Mouse (Mus musculus) ES-E14 (cell line): ENCODE data around the gene Diras1. TPM values are rescaled to one million over a fixed set of nuclear protein-coding genes. Genes with fewer than 3 reads are reported as not detected.

Experiments
- DNase-seq: peaks from one replicate; pipeline ENCODE4 v3.0.0-alpha.2; 2013; ENCODE audit warnings: low read depth, low spot score
- H3K27ac ChIP-seq: 2 replicates; pipeline ENCODE4 v1.5.1; 2012; ENCODE audit warnings: low read depth, mild to moderate bottlenecking, low read length, moderate library complexity, mixed read lengths; ENCODE audit not compliant: poor library complexity, insufficient read depth, severe bottlenecking
- H3K36me3 ChIP-seq: 2 replicates; pipeline ENCODE4 v1.6.1; 2012; ENCODE audit warnings: mild to moderate bottlenecking, low read length, moderate library complexity, mixed read lengths; ENCODE audit not compliant: control insufficient read depth, poor library complexity, insufficient read depth, severe bottlenecking
- H3K4me1 ChIP-seq, 2 experiments: fragments of 150-350 bp in 1 of 2; sonication (generic) in 1 of 2; 2 replicates each; pipeline ENCODE4 v1.6.1; 2012; ENCODE audit warnings: low read length in 2 of 2, mild to moderate bottlenecking in 1 of 2, mixed read lengths in 1 of 2; ENCODE audit not compliant: control insufficient read depth in 2 of 2, insufficient read depth in 2 of 2, poor library complexity in 1 of 2
- H3K4me3 ChIP-seq, 2 experiments: fragments of 150-350 bp in 1 of 2; sonication (generic) in 1 of 2; 2 replicates each; pipeline ENCODE4 v1.5.1; 2012; ENCODE audit warnings: low read length in 2 of 2, low read depth in 1 of 2, mild to moderate bottlenecking in 1 of 2, mixed read lengths in 1 of 2; ENCODE audit not compliant: insufficient read depth in 1 of 2, poor library complexity in 1 of 2, severe bottlenecking in 1 of 2
- H3K9ac ChIP-seq: 2 replicates; pipeline ENCODE4 v1.6.1; 2012; ENCODE audit warnings: low read depth, mild to moderate bottlenecking, low read length, mixed read lengths; ENCODE audit not compliant: poor library complexity, insufficient read depth, severe bottlenecking
- H3K9me3 ChIP-seq: fragments of 150-350 bp; sonication (generic); 2 replicates; pipeline ENCODE4 v1.6.1; 2012; ENCODE audit warnings: low read depth, mild to moderate bottlenecking, low read length; ENCODE audit not compliant: control insufficient read depth, insufficient read depth
- CHD2 ChIP-seq: IDR thresholded peaks from 2 replicates; pipeline ENCODE4 v1.6.1; 2014; ENCODE audit warnings: mild to moderate bottlenecking, low read depth, low read length, inconsistent platforms
- HCFC1 ChIP-seq: IDR thresholded peaks from 2 replicates; pipeline ENCODE4 v1.6.1; 2012; ENCODE audit warnings: low read length, inconsistent platforms, borderline replicate concordance; ENCODE audit not compliant: insufficient read depth
- MAFK ChIP-seq: IDR thresholded peaks from 2 replicates; pipeline ENCODE4 v1.6.1; 2014; ENCODE audit warnings: mild to moderate bottlenecking, low read depth, low read length, inconsistent platforms; ENCODE audit not compliant: insufficient read depth
- ZC3H11A ChIP-seq: IDR thresholded peaks from 2 replicates; pipeline ENCODE4 v1.6.1; 2012; ENCODE audit warnings: low read depth, mild to moderate bottlenecking, inconsistent platforms, low read length, borderline replicate concordance
- ZNF384 ChIP-seq: IDR thresholded peaks from 2 replicates; pipeline ENCODE4 v1.6.1; 2012; ENCODE audit warnings: low read depth, low read length, inconsistent platforms
- in situ Hi-C, 2 experiments: fragments of 600-800 bp; cut with MboI; formaldehyde crosslinking; loops; one replicate each; pipeline ENCODE4 v1.15.1; 2025; ENCODE audit warnings: low sequenced_read_pairs in 2 of 2, inconsistent platforms in 1 of 2; ENCODE audit not compliant: unreplicated experiment in 2 of 2
- total RNA-seq: library from RNA; depleted of rRNA; stranded (reverse); fragments of 300-350 nt; gene quantifications from 2 replicates; pipeline ENCODE4 v1.2.3, GENCODE M21; 2012

The Diras1 gene
- total RNA-seq, 1 experiment, result 1.1 TPM

- no peak overlapping the region for H3K4me3 ChIP-seq
- H3K9ac ChIP-seq, result no peak overlapping the region
- no peak for DNase-seq
- no peaks in the 10 kb centered on the region for H3K9me3 ChIP-seq
- H3K27ac ChIP-seq, result no peak overlapping the region
- no peaks in the 10 kb centered on the region for H3K36me3 ChIP-seq
- no peak for TF ChIP-seq HCFC1
- no peak for TF ChIP-seq MAFK
- no peak for TF ChIP-seq ZNF384
- no peak for TF ChIP-seq ZC3H11A
- TF ChIP-seq CHD2, result no peak
- in situ Hi-C loops, result loop anchor here in 1 of 2 experiments (5.0 kb wide), 1 partner anchor 109 kb away; no protein-coding TSS in a partner anchor
- H3K4me1 ChIP-seq, result peaks cover 0 to 14% of the 10 kb centered on the region in 2 experiments; a peak in 1 of 4 replicates
These were observed 29.0 kb downstream of the Diras1 start for GRCm38 (mm10) chr10:80996501-80996900.

- H3K4me3 ChIP-seq, result no peak overlapping the region
- peaks cover 0 to 9% of the 10 kb centered on the region in 2 experiments; a peak in 1 of 4 replicates for H3K4me1 ChIP-seq
- peak; percentile 69 for DNase-seq
These were observed 30.3 kb downstream of the Diras1 start for GRCm38 (mm10) chr10:80995091-80995632.

GRCm38 (mm10) chr10:80994621-80995020, 30.8 kb downstream of the Diras1 start:
- no peak for TF ChIP-seq ZC3H11A
- no peak for TF ChIP-seq MAFK
- Histone ChIP-seq H3K4me3 (no peak overlapping the region), H3K9me3 (no peaks in the 10 kb centered on the region), H3K9ac (no peak overlapping the region), H3K4me1 (peaks cover 0 to 7% of the 10 kb centered on the region in 2 experiments; a peak in 1 of 4 replicates), H3K36me3 (no peaks in the 10 kb centered on the region), H3K27ac (no peak overlapping the region)
- in situ Hi-C loops, result loop anchor here in 1 of 2 experiments (5.0 kb wide), 2 partner anchors 67 to 107 kb away; no protein-coding TSS in a partner anchor
- DNase-seq, result no peak

More at GRCm38 (mm10) chr10:80995091-80995632, 30.3 kb downstream of the Diras1 start:
- no peak for TF ChIP-seq CHD2
- TF ChIP-seq HCFC1, result no peak
- TF ChIP-seq ZC3H11A, result peak; percentile 73; the same call in 1 of the 2 replicates
- peak; percentile 75 for TF ChIP-seq MAFK
- TF ChIP-seq ZNF384, result 0 out of 2 replicates have a peak, but pooled peaks have one; percentile 23
- H3K27ac ChIP-seq, result no peak overlapping the region
- H3K9me3 ChIP-seq, result no peaks in the 10 kb centered on the region
- H3K9ac ChIP-seq, result no peak overlapping the region
- no peaks in the 10 kb centered on the region for H3K36me3 ChIP-seq
- in situ Hi-C loops, result loop anchor here in 1 of 2 experiments (5.0 kb wide), 1 partner anchor 108 kb away; no protein-coding TSS in a partner anchor

GRCm38 (mm10) chr10:80993276-80993675, 32.2 kb downstream of the Diras1 start:
- in situ Hi-C loops, result loop anchor here in 1 of 2 experiments (5.0 kb wide), 1 partner anchor 66 kb away; no protein-coding TSS in a partner anchor
- H3K4me1 ChIP-seq, result peaks cover 0 to 3% of the 10 kb centered on the region in 2 experiments; a peak in 1 of 4 replicates

More at GRCm38 (mm10) chr10:80993276-80993675, 32.2 kb downstream of the Diras1 start:
- H3K36me3 ChIP-seq, result no peaks in the 10 kb centered on the region
- no peaks in the 10 kb centered on the region for H3K9me3 ChIP-seq
- H3K4me3 ChIP-seq, result no peak overlapping the region
- H3K27ac ChIP-seq, result no peak overlapping the region
- DNase-seq, result no peak
- TF ChIP-seq ZNF384 (no peak), MAFK (no peak), ZC3H11A (no peak), HCFC1 (no peak), CHD2 (no peak)
- no peak overlapping the region for H3K9ac ChIP-seq
